Mouse (Mus musculus): ENCODE data around the gene Kif5c.

Gene Kif5c

DNA sequence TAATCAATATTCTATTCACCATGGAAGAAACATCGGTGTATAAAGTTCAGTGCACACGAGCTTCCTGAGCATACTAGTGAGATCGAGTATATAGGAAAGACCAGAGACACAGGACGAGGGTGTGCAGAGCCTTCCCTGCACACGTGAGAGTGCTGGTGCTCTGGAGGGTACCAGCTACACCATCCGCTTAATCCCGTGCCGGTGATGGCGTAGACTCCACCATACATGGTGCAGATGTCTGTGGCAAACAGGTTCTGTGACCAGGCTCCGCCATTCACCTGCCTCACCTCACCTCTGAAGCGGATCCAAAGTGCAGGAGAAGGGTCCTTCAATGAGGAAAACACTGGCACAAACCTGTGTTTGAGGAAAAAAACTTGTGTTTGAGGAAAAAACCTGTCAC lies 107.6 kb downstream of the Kif5c start:
- DNase-seq, result no peak

GRCm38 (mm10) chr2:49727199-49727598 lies 108.1 kb downstream of the Kif5c start:
- peak; percentile 69 for DNase-seq

- DNase-seq, result no peak
These were observed 108.6 kb downstream of the Kif5c start for GRCm38 (mm10) chr2:49727686-49728085.

GRCm38 (mm10) chr2:49728896-49729610 lies 110.0 kb downstream of the Kif5c start:
- no peak for DNase-seq

- DNase-seq, result no peak
These were observed 110.5 kb downstream of the Kif5c start for GRCm38 (mm10) chr2:49729611-49729969.

GRCm38 (mm10) chr2:49730183-49730582 lies 111.1 kb downstream of the Kif5c start:
- no peak for DNase-seq

DNA sequence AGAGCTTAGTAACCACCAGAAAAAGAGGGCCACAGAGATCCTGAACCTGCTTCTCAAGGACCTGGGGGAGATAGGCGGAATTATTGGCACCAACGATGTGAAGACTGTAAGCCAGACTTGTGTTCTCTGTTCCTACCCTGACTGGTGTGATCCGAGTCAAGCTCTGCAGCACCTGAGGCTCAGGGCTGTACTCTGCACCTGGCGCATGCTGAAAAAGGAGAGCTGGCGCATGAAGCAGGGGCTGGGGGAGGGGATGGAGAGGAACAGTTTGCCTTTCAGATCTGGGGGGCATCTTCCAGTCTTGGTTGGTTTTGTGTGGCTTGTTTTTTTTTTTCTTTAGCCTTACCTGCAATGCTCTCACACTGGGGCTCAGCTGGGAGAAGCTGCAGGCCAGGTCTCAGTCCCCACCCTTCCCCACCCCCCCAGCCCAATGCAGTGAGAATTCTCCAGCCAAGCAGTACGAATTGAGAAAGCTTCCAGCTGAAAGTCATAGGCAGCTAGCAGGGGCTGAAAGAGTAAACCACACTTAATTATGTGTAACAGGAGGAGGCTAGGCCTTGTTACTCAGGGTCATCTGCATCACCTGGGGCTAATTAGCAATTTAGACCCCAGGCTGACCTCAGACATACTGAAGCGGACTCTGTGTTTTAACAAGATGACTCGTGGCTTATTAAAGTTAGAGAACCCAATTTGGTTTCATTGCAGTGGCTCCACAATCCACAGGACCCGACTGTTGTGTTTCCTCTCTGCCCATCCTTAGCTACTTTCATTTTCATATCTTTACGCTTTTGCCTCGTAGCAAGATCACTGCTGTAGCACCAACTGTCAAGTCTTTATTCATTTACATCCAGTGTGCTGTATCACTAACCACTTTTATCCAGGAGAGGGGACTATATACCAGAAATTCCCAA lies 113.9 kb downstream of the Kif5c start:
- DNase-seq, result no peak

DNA sequence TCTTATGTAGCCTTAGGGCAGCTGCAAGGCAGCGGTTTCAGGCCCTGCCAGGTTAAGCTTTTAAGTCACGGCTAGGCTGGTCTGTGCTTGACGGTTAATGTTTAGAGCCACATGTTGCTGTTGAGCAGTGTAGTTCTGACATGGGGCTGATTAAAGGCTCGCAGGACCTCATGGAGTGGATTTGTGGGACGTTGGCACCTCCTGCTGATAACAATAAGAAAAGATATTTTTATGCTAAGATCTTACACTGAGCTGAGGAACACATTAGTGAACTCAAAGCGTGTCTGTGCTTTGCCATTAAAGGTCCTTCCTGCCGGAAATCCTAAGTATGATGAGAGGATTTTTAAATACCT lies 114.5 kb downstream of the Kif5c start:
- DNase-seq, result peak; percentile 36

DNA sequence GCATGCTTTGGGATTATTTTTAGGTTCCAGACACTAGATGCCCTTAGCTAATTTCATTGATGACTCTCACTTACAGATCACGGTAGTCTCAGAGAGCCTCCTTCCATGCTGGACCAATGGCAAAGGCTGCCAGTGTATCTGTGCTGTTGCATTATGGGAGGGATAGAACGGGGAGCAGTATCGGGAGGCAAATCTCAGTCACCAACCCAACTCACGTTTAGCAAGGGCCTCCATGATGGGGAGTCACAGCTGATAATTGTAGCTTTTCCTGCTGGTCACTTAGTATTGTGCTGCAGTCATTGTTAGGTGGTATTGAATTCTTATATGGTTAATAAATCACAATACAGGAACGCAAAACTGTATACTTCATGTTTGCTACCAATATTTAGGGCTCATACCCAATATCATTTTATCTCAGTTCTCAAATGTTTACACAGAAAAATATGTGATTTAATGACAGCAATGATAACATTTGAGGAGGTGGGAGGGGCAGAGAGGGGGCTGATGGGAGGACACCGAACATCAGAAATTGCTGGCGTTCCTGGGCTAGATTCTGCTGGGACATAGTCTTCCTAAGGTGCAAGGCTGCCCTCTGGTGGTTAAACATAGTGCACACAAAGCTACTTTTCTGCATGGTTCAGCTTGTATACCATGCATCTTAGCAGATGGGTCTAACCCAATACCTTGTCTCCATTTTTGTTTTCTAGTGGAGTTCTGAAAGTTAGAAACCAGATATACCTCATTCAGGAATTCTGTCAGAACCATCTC lies 115.1 kb downstream of the Kif5c start:
- peak; percentile 51 for DNase-seq

- no peak for DNase-seq
These were observed 116.3 kb downstream of the Kif5c start for GRCm38 (mm10) chr2:49735386-49735785.

GRCm38 (mm10) chr2:49739046-49739445 lies 119.9 kb downstream of the Kif5c start:
- DNase-seq, result no peak

- no peak for DNase-seq
These were observed 121.9 kb downstream of the Kif5c start for GRCm38 (mm10) chr2:49741026-49741425.

- no peak for DNase-seq
These were observed 123.0 kb downstream of the Kif5c start for GRCm38 (mm10) chr2:49741895-49742734.

- no peak for DNase-seq
These were observed 123.8 kb downstream of the Kif5c start for GRCm38 (mm10) chr2:49742919-49743318.

DNA sequence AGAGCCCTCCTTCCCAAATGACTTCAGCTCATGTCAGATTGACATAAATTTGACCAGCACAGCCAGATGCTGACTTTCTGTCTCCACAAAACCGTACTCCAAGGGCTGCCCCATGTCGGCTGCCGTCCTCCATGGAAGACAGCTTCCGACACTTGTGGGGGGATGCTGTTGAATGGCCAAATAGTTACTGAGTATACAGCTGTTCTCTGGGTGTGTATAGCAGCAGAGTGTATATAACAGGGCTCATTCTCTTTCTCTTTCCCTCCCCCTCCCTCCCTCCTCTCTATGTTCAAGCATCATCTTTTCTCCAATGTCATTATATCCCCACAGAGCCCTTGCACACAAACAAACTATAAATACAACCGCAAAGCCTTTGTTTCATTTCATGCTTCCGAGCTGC lies 124.7 kb downstream of the Kif5c start:
- no peak for DNase-seq

DNA sequence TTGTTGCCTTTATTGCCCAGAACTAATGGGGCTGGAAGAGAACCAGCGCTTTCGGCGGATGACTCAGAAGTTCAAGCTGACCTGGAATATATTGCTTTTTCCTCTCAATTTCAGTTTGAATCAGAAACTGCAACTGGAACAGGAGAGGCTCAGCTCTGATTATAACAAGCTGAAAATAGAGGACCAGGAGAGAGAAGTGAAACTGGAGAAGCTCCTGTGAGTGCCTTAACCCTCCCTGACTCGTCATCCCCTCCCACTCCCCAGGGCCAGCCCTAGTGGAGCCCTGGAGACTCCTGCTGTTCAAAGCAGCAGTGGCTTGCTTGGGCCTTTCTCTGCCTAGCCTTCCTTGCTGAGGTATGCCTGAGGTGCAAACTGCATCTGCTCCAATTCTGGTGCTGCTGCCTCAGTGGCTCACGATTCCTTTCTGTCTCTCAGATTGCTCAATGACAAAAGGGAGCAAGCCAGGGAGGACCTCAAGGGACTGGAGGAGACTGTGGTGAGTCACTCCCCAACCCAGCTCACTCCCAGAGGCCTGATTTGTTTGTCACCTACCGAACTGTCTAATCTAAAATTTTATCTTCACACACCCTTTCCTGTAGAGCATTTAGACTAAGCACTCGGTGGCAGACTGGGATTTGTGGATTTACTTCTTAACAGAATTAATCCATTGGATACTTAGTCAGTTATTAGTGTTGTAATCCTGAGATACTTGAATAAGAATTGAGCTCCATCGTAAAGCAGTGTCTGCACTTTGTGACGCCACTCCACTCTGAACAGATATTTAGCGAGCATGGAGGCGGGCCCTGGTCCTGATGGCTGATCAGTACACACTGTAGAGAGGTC lies 125.4 kb downstream of the Kif5c start:
- no peak for DNase-seq

- no peak for DNase-seq
These were observed 126.1 kb downstream of the Kif5c start for GRCm38 (mm10) chr2:49745094-49745781.

- no peak for DNase-seq
These were observed 127.8 kb downstream of the Kif5c start for GRCm38 (mm10) chr2:49746947-49747346.

GRCm38 (mm10) chr2:49747670-49748069 lies 128.6 kb downstream of the Kif5c start:
- no peak for DNase-seq

DNA sequence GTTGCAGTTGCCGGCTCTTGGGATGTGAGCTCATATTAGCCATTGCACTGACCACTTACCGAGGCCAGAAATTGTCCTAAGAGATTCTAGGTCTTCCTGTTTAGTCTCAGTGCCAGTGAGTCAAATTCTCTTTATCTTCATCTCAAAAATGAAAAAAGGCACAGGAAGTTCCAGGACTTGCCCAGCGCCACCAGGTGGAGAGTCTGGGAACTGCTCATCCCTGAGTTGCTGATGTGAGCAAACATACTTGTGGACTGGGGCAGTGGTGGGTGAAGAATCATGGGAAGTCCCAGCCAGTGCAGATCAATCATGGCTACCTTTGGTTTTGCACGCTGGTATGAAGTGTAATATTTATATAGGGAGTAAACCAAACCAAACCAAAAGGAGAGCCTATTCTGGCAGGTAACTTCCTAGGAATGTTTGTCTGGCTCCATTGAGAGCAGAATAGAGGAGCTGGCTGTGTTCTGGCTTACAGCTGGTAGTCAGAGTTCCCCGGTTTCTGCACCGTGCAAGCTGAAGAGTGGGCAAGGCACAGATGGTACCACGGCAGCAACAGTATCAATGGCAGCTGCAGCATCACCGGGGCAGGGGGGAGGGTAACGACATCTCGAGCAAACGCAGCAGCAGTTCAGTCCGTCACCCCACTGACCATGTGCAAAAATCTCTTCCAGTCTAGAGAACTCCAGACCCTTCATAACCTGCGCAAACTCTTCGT lies 129.7 kb downstream of the Kif5c start:
- no peak for DNase-seq
